Mouse (Mus musculus): ENCODE results near the gene Trpm3.

The Trpm3 gene

DNA sequence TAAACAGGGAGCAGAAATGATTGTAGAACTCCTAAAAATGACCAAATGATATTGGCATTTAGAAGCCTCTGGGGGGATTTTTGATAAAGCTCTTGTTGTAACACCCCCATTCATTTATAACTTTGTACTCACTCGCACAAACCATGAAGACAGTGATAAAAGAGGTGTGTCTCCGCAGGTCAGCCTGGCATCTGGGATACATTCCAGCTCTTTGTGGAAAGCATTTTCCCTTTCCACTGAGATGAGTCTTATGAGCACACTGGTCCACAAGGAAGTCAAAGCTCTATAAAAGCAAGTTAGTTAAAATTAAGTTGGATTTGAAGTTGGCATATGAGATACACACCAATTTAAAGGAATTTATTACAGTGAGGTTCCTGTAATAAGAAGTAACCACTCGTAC is 600.4 kb downstream of the Trpm3 start:
- no peak for DNase-seq (ENCODE audit: low spot score in 2 of 2)

DNA sequence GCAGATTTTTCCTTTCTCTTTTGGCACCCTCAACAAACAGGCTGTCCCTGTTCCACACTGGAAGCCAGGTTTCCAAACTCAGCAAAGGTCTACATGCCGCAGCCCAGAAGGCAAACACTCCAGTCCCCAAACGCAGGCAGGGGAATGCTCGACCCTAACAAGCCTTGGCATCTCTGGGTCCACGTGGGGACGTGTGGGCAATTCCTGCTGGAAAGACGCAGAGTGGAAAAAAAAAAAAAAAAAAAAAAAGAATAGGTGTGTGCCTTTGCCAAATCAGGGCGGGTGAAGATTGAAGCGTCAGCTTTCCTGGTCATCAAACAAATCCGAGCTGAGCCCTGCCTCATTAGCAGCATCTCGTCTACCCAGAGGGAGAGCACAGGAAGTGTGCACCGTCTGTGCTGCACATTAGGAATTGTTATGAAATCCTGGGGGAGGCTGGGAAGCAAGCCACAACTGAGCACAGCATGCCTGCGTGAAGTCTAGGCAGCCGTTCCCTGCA is 614.5 kb downstream of the Trpm3 start:
- DNase-seq (ENCODE audit: low spot score in 2 of 2), result no peak

DNA sequence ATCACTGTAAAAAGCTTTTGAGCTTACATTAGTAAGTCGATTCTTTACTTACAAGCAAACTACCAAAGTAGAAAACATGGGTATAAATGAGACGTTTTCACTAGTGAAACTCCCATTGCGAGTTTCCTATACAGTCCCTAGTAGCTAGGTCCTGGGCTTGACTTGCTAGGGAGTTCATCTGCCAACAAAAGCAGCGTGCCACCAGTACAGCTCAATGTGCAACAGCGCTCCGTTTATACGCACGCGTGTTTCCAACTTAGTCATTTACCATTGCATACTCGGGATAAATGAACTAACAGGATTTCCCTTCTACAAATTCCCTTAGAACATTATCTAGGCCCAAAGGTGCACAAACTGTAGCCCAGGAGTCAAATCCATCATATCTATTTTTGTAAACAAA is 615.2 kb downstream of the Trpm3 start:
- DNase-seq (ENCODE audit: low spot score in 2 of 2), result no peak

DNA sequence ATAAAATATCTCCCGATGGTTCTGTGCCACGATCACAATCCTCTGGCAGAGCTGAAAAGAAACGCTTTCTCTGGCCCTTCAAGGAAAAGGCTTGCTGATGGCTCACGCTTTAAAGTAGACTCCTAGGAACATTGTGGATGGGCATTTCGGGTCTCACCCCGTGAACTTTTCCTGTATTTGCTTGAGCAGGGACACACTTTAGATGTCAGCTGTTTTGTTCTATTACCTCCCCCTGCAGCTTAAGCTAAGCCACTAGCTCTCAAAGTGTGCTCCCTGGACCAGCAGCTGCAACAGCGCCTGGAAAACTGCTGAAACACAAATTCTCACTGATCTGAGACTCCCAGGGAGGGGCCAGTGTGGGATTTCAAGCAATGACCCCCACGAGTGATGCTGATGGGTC is 615.7 kb downstream of the Trpm3 start:
- DNase-seq (ENCODE audit: low spot score in 2 of 2), result no peak

DNA sequence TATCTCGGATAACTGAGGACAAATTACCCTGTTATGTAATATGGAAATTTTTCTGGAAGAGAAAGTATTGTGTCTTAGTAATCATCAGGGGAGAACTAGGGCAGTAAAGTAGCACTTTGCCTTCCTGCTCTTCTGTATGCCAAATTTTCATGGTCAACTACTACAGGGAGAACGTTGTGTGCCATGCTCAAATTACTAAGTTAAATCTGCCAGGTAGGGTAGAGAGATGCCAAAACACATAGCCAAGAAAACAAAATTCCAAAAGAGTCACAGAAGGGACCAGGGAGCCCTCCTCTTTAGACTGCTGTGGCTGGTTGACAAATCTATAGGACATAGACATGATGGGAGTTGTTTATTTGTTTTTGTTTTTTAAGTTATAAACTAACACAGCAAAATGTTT is 619.6 kb downstream of the Trpm3 start:
- no peak for DNase-seq (ENCODE audit: low spot score in 2 of 2)

DNA sequence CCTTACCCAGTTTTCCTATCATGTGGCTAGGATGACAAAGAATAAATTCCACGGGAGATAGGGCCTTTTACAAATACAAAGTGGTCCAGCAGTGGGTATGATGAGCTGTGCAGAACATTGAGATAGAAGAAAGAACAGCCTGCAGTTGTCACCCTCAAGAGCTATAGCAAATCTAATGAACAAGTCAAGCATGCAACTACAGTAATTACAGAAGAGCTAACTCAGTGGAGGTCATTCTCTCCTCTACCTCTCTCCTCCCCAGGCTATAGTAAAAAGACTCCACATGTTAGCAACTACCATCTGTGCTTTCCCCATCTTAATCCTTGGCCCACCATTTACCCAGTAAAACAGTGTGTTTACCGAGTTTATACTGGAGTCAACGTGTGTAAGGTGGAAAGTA is 629.4 kb downstream of the Trpm3 start:
- DNase-seq (ENCODE audit: low spot score in 2 of 2), result no peak

DNA sequence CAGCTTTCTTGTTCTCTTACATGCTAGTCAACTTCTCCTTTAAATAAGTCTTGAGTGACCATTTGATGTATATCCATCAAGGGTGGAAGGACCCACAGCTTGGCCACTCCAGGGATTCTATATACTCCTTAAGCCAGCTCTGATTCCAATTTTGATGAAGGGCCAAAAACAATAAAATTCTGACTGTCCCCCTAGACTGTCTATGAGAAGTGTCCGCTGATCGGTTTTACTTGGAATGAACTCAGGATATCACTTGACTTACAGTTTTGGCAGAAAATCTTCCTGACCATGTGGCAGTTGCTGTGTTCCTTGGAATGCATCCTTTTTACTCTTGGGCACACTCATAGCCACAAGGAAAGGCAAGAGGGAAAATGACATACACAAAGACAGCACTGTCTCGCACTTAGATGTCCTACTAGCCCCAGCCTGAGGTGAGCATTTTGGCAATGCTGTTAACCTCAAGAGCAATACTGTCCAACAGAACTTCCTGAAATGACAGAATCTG is 636.4 kb downstream of the Trpm3 start:
- no peak for DNase-seq (ENCODE audit: low spot score in 2 of 2)

DNA sequence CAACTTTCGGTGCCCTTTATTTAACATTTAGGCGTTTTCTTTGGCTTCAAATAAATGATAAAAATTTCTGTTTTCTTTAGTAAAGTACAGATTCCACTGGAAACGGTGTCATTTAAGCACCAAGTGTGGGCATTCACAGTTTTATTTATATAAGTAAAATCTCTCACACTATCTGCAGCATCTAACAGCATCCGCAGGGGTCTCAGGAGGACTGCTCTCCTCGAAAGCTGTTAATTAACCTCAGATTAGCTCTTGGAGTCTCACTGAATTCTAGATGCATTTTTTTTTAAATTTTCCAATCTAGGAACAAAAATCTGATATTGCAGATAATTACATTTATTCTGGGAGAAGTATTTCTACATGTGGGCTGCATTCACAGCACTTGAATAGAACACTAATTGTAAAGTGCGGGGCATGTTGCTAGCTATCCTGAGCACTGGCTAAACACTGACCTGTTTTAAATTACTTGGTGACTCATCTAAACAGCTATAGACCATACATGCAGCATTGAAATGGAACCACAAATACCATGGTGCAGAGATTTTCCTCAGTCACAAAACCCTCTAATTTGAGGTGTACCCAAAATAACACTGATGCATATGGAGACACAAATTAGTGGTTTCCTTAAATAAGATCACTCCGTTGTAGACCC is 641.5 kb downstream of the Trpm3 start:
- no peak for DNase-seq (ENCODE audit: low spot score in 2 of 2)

DNA sequence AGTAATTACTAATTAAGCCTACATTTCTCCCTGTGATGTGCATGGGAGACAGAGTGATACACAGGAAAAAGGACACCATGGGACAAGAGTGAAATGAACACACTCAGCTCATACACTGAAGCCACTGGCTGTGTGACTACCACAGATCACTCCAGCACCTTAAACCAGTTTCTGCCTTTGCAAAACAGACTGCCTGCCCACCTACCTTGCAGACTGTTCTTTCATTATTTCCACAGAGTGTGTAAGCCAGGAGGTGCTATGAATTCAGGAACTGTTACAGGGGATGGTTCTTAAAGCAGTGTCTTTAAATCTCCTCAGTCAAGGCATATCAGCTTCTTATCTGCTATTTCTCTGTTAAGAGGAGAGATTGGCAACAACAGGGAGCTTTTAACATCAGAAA is 642.7 kb downstream of the Trpm3 start:
- DNase-seq (ENCODE audit: low spot score in 2 of 2), result no peak

DNA sequence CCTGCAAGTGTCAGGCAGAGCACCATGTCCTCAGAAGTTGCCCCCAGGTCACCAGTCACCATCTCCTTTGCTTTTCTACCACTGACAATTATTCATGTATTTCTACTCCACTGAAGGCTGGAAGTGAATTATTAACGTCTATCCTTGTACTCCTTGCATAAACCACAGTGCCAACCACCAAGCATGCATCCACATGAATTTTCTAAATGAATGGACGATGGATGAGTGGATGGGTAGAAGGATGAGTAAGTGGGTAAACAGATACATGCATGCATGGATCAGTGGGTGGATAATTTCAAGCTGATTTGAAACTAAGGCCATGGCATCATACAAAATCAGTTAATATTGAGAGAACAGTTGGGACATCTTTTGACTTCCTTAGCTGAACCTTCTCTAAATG is 644.9 kb downstream of the Trpm3 start:
- DNase-seq (ENCODE audit: low spot score in 2 of 2), result no peak

DNA sequence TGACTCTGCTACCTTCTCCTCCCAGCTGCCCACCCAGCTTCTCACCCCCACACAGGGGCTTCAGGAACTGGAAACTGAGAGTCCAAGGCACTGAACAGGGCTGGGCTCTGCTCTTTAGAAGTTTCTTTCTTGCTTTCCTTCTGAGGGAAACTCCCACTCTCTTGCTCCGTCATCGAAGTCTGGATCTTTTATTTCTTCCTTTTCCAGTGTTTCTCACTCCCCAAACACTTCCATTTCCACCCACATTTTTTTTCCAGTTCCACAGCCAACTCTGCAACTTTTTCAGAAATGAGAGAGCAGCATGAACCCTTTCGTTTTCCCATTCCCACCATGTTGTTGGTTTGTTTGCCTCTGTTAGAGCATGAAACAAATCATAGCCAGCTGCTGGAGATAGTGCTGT is 650.9 kb downstream of the Trpm3 start:
- DNase-seq (ENCODE audit: low spot score in 2 of 2), result no peak

DNA sequence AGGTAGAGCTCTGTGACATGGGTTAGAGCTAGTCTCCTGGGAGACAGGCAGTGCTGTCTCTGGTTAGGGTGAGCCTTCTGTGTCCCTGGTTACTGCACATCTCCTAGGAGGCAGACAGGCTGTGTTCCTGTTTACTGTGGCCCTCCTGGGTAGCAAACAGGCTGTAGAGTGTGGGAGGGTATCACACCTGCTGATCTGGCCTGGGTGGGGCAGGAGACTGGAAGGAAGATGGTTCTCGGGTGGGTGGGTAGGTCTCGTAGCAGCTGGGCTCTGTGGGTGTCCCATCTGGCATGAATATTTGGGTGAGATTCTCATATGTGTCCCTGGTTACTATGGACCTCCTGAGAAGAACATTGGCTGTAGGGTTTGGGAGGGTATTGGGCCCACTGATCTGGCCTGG is 658.1 kb downstream of the Trpm3 start:
- DNase-seq (ENCODE audit: low spot score in 2 of 2), result no peak

DNA sequence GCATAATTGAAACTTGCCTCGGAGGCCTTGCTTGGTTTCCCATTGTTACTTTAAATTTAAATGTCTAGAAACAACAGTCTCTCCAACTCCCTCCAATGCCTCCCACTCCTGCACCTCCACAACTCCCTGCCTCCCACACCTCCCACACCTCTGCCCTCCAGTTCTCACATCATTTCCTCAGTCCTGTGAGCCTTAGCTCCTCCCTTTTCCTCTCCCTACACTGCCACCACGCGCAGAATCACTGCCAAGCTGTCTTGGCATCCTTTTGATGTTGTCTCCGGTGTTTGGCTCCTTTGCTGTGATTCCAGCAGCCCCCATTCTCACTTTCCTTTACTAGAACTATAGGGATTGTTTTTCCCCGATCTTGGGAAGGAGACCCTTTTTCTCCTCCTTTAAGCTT is 661.6 kb downstream of the Trpm3 start:
- DNase-seq (ENCODE audit: low spot score in 2 of 2), result no peak

DNA sequence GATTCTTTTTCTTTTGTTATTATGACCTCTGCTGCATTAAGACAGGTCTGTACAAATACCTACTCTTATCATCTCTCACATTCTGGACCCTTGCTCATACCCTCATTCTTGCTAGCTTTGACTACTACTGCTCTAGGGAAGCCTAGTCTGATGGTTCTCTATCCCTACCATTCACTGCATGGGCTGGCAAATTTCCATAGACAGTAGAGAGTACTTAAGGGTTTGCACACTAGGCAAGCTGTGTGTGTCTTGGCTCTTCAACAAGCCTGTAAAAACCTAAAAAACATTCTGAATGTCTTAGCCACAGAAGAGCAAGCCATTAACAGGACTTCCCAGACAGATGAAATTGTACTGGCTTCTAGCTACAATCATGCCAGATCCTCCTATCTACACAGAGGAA is 664.5 kb downstream of the Trpm3 start:
- no peak for DNase-seq (ENCODE audit: low spot score in 2 of 2)

DNA sequence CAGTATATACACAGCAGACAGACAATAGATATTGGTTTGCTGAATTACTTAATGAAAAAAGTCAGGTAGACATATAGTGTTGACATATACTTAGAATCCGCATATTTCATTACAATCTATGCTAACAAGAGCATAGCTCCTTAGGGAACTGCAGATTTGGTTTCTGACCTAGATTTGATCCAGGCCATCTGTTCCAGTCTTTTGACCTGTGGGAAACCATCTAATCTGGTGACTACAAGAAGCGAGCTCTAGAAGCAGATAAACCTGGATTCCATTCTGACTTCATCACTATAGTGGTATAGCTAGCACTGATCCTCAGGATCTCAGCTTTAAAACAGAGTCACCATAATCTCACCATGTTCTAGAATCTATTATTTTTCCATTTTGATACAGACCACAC is 665.5 kb downstream of the Trpm3 start:
- DNase-seq (ENCODE audit: low spot score in 2 of 2), result no peak

DNA sequence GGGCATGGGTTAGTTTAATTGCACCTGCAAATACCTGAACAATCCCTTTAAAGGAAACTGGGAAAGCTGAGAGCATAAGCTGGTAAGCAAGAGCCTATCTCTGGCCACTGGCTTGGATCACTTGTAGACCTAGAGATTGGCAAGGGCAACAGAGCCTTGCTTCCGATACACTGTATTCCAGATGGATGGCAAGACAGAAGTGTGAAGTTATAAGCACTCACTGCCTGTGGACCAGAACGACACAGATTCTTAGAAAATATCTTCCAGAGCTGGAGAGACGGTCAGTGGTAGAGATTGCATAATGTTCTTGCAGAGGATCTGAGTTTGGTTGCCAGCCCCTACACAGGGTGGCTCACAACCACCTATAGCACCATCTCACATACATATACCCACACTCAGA is 671.4 kb downstream of the Trpm3 start:
- DNase-seq (ENCODE audit: low spot score in 2 of 2), result no peak

DNA sequence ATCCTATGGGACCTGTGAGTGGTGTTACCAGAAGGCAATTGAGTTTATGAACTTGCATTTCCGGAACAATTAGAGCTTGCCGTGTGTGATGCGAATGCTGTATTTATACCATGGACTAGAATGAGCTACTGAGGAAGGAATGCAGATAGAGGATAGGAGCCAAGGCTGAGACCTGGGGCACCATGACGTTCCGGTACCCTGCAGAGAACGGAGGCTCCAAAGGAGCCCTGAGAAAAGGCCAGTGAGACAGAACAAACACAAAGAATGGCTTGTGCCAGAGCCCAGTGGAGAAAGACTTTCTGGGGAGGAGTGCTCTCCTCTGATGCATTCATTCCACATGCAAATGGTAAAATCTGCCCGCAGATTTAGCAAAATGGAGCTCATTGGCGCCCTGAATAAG is 682.9 kb downstream of the Trpm3 start:
- DNase-seq (ENCODE audit: low spot score in 2 of 2), result no peak

DNA sequence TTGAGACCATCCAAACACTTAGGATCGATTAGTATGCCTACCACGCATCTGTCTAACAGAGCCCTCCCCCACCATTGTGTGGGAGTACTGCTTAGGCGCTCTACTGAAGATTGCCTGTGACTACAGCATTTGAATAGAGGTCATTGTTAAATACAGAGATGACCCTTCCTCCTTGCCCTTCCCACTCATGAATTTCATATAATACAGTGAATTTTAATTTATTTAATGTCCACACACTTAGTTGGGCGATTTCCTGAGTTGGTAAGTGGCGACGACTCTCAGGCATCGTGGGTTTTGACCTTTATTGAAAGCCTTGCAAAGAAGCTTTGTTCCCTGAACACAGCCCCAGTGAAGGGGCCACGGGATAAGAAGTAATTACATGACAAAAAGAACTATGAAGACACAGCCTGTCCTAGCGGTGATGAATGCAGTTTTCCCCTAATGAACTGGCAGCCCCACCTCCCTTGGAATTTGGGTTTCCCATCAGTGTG is 684.7 kb downstream of the Trpm3 start:
- no peak for DNase-seq (ENCODE audit: low spot score in 2 of 2)

DNA sequence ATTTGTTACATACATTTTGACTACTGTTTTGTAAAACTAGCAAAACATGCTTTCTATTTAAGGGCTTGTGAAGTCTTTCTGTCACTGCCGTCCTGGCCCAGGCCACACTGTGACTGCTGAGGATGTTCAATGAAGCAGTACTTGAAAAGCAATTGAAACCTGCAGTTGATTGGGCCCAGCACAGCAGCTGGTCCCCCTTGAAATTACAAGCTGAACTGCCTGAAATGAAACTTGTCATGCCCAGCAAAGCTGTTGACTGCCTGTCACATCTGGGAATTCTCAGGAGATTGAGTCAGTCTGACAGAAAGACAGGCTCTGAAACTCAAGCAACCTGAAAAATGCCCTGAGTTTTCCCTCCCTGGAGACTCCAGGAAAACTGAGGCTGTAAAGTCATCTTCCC is 687.0 kb downstream of the Trpm3 start:
- DNase-seq (ENCODE audit: low spot score in 2 of 2), result no peak

DNA sequence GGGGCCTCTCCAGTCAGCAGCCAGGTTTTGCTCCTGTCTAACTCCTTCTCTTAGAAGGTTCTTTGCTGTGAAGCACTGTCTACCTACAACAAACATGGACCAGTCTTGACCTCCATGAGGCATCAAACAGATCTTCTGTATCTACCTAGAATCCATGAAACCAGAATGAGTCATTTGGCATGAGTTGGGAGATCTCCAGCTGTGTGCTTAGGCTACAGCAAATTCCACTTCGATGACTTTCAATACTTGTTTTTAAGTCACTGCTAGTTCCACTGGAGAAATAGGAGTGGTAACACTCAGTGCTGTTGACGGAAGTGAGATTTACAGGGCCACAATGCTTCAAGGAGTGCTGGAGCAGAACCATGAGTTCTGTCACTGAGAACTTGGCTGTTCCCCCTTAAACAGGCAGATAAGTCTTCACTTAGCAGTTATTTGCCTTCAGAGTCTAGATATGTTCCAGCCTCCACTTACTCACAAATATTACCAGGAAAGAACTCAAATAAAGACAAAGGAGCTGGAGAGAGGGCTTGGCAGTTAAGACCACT is 689.4 kb downstream of the Trpm3 start:
- no peak for DNase-seq (ENCODE audit: low spot score in 2 of 2)

DNA sequence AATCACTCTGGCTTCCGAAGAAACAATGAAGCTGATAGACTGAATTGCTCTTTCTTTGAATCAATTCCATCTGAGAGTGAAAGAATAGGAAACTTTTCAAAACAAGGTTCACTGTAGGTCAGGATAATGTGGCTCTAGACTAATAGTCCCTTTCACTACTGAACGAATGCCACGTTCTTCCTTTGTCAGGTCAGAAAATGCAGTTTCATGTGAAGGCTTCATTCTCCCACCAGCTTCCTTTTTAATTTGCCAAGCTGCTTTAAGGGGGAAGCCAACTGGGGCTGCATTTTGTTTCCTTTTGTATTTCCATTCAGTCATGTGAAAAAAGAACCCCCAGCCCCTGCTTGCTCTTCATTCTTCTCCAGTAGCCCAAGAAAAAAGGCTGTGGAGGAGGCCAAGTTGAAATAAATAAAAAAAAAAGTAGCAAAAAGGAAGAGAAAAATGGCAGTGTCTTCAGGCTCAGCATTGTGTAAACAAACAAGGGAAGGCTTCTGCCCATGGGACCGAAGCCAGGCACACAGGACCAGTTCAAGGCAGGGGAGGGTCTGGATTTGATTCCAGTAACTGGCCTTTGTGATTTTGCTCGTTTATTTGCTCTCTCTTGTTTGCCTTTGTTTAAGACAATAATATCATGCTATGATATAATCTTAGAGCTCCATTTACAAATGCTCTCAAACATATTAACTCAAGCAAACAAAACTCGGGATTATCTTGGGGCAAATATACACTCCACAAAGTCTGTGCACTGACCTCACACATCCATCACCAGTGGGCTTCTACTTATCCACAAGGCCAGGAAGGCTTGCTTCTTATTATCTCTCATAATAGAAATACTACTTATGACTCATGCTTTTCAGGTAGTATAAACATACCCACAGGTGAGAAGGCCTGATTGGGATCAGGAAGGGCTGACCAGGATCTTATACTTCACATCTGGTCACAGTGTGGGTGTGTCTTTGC is 702.5 kb downstream of the Trpm3 start:
- no peak for DNase-seq (ENCODE audit: low spot score in 2 of 2)

DNA sequence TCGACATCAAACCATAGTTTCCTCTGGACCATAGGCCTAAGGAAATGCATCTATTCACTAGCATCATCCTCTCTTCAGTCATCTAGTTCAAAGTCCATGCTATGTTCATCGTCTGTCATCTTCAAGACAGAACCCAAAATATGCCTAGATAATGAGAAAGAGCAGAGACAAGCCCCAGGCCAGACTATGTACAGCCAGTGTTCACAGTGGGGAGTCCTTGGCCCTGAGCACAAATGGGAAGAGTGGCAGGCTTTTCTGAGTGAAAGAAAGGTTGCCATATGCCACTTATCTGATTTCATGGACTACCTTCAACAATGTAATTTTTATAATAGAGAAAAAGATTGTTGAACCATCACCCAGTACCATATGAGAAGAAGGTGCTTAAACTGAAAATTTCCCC is 703.9 kb downstream of the Trpm3 start:
- DNase-seq (ENCODE audit: low spot score in 2 of 2), result no peak

DNA sequence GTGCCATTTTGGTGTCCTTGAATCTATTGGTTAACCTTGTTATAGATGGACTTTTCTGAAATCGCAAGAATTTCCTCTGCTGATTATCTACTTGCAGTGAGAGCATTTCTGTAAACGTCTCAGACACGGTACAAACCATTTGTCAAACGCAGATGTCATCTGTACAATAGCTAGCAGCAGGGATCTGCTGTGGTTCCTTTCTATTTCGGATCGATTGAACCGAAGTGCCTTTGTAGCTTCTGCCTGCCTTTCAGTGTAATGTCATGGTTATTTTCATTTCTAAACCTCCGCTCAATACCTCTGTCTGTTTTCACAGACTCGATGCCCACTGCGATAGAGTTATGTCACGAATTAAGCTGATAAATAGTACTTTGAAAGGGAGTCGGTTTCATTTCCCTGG is 708.9 kb downstream of the Trpm3 start:
- DNase-seq (ENCODE audit: low spot score in 2 of 2), result no peak

Data from natural killer cell, adult 2 months (primary cell).